Mouse (Mus musculus): Measurements from ENCODE around the gene Natd1.

- no peak for TF ChIP-seq TAL1 (IDR thresholded peaks at IDR 0.05; ENCODE audit: low read length)
- TF ChIP-seq GATA1 (IDR thresholded peaks at IDR 0.05; ENCODE audit: low read length) = no peak
Measured at GRCm38 (mm10) chr11:60927264-60927663, 12.7 kb upstream of the Natd1 start.
